Mouse (Mus musculus): ENCODE measurements around the gene Scfd2.

The Scfd2 gene

DNA sequence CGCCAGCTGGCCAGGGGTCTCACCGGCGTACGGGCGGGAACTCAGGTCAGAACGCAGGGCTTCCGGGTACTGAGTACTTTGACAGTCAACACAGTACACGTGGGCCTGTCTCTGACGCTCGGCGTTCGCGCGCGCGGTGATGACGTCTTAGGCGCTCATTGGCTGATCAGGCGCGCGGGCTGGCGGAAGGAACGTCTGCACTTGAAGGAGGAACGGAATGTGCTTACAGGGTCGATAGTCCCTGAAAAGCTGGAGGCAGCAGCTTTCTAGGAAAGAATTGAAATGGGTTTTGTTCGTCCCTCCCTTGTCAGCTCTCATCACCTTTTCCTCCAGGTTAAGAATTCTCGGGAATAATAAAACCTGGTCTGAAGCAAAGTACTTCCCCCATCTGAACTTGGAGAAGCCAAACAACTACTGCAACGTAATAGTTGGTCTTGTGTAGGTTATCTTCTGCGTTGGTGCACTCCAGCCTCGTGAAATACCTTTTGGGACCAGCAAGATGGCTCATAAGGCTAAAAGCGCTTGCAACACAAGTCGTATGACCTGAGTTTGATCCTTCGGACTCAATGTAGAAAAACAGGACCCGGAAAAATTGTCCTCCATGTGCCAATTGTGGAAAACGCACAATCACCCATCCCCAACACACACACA, at the start of gene Scfd2:
Gene Scfd2, minus strand, starts transcription at position 130 of the 651 bp plus-strand sequence.
- peak; percentile 98 for DNase-seq

DNA sequence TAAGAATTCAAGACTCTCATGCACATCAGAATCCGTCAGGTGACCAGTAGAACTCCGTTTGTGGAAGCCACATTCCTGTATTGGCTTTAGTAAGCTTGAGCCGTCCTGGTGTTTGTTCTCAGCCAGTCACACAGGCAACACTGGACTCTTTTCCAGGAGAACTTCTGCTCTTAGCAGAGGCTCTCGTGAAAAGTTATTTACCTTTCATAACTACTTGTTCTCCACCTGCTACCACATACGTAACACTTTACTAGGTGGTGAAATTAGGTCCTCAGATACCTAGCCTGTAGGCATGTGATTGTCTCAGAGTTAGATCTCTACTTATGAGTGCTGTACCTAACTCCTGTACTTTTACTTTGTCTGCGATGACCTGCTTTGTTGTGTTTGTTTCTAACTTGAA, 40.2 kb upstream of the Scfd2 start:
- DNase-seq = no peak

DNA sequence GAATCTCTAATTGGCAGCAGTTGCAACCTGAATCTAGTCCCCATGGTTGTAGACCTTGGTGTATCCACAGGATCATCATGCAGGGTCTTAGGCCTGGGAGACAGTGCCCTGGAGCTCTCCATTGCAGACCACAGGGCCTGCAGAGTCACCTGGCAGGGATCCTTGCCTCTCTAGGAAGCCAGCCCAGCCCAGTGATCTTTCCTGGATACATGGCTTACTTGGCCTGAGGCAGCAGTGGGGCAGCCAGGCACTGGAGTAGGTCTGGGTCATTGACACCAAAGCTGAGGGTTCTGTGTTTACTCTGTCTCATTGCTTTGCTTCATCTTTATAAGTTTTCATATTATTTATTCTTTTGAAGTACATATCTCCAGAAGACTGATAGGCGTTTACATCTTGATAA, 29.6 kb upstream of the Scfd2 start:
- no peak for DNase-seq

DNA sequence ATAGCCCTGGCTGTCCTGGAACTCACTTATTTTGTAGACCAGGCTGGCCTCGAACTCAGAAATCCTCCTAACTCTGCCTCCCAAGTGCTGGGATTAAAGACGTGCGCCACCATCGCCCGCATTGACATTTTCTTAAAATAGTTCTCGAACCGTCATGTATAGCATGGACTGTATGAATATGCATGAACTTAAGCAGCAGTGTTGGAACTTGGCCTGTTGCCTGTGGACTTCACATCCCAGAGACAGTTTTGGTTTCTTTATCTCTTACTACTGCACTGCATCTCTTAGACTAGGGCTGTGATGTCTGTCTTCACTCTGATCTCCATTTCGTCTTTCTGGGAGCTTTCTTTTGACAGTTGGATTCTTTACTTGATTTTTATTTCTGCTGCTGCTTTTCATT, 18.0 kb upstream of the Scfd2 start:
- no peak for DNase-seq

DNA sequence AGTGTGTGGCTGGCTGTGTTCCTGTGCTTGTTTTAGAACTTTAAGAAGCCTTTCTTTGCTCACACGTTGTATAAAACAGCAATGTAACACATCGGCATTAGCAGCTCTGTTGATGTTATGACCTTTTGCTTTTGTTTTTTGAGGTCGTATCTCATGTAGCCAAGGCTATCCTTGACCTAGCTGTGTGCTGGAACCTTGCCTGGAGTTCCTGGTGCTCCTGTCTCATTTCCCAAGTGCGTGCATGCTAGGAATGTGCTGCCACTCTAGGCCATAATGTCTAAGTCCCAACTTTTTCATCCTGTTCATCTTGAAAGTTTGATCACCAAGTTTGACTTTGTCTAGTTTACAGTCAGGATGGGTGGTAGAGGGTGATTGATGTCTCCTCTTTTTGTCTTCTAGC, 14.0 kb upstream of the Scfd2 start:
- DNase-seq = no peak

DNA sequence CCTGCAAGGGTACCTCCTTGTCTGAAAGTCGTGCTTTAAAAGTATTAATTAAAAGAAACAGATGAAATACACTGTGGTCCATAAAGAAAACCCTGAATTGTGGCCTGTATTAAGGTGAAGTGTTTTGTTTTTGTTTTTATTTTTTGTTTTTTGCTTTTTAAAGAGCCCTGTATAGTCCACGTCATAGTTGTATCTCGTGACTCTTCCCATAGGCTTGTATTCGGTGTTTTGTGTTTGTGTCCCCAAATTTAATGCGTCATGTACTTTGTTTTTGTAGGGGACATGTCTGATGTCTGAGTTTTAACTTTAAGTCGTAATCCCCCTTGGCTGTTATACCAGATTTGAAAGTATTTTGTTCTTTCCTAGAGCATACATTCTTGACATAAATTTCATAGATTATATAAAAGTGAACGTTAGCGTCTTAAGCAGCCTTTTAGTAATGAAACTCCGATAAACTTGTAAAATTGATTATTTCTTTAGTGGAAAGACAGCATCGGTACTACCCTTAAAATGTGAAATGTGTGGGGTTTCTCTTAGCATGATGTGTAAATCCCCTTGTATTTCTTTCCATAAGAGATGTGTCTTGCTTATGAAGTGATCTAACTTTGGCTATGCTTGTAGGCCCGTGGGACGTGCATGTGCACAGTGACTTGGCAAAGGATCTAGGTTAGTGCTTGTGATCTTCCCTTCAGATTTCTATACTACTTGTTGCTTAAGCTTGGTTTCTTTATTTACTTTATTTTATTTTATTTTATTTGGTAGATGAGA, 4.8 kb upstream of the Scfd2 start:
- no peak for DNase-seq

DNA sequence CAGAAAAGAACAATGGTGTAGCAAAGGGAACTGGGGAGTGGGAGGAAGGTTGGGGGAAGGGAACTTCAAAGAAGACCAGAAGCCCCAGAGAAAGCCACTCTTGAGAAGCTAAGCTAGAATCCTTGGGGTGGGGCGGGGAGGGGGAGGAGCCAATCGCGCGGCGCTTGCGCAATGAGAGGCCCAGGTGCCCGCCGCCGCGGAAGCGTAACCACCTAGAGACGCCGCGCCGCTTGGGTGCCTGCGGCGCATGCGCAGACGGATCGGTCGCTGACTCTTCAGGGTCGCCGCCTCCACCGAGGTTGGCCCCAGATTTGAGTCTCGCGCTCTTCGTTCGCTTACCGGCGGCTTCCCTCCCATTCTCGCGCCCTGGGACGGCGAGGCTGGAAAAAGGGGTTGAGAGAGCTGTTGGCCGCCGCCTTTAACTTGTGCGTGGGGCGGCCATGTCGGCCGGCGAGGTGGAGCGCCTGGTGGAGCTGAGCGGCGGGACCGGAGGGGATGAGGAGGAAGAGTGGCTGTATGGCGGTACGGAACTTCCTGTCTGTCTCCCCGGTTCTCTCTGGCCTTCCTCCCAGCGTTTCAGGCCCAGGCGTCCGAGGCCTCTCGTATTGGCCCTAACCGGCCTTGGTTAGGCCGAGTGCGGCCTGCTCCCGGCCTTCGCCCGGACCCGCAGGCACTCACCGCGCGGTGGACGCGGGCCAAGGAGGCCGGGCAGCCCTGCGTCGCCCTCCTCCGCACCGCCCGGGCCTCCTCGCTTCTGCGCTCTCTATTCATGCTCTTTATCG, 3.9 kb upstream of the Scfd2 start, which contains the start of gene Fip1l1:
Gene Fip1l1, plus strand, starts transcription at position 210 of the 782 bp plus-strand sequence.
- peak; percentile 96 for DNase-seq

DNA sequence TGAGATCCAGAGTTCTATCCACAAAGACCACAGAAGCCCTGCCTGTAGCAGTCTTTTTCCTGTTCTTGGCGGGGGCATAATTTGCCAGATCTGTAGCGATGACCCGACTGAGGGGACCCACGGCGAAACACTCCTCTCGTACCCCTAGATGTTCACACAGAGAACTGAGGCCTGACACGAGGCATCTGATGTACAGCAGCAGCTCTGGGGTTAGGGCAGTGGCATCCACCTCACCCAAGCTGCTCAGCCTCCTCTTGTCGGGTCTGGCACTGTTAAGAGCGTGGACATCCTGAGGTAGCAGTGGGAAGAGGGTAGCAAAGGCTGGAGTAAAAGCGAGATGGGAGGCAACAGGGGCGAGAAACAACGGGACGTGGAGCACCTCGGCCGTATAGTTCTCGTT, 774 bp downstream of the Scfd2 start:
- no peak for DNase-seq

DNA sequence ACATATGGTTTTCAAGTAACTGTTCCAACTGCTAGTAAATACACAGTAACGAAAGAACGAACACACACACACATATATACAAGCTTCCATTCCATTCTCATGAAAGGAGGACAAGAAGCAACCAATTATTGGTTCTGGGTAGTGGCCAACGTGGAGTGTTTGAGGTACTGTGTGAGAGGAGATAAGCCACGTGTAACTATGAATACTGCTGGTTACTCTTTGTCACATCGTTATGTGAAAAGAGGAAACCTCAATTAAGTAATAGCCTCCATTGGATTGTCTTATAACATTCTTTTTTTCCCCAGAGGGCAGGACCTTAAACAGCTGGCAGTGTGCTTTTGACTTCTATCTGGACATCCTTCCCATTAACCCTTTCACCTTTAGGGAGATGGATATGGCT, 4.5 kb downstream of the Scfd2 start:
- DNase-seq = no peak

DNA sequence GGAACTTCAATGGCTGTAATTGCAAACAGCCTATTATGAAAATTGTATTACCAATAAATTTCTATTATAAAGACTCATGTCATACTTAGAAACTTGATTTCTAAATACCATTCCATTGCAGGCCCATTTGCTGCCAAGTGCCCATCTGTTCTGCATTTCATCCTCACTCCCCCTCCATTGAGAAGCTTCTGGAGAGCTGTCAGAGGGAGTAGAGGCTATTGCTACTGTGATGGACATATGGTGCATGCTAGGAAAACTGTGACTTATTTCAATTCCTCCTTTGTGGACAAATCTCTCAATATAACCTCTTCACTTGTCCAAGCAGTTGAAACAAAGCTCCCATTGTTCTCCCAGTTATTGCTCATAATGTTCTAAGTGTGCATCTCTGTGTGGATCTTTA, 19.9 kb downstream of the Scfd2 start:
- no peak for DNase-seq

DNA sequence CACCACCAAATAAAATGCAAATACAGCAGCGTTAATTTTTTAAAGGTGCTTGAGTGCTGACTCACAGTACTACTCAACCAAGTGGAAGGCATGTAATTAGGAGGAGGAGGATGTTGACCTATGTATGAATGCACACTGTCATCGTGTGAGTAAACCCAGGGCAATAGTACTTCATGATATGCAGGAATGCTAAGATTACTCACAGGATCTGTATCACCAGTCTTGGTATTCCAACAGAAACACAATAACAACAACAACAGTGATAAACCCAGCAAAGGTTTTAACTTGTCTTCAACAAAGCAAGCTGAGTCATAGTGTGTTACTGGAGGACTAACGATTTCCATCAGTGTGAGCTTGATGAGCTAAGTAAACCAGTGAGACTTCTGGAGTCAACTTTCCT, 38.9 kb downstream of the Scfd2 start:
- DNase-seq = no peak

DNA sequence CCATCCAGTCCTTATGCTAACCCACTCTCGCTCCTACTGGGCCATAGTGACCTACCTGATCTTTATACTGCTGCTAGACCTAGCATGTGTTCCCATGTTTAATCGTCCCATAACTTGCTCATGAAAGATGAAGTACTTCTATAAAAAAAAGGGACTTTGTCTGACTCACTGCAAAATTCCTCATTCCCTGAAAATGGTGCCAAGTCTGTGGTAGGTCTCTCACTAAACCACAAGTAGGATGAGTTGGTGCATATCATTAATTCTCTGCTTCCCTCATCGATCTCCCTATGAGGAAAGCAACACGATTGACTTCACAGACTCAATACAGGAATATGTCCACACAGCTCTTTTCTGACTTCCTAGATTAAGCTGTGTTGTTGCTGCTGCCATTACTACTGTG, 46.9 kb downstream of the Scfd2 start:
- DNase-seq = no peak

DNA sequence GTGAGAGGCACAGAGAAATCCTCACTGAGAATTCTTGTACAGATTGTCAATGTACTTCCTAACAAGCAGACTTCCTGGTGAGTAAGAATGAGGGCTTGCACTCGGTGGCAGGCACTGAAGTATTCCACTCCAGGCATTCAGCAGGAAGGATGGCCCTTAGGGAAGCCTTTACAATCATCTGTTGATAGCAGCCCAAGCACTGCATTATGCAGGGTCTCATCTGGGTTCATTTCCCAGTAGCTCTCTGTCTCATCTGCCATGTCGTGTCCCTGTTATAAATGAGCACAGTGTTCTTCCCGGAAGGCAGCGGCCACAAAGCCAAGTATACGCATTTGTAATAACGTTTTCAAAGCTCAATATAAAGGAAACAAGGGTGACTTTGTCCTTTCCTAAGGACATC, 48.9 kb downstream of the Scfd2 start:
- DNase-seq = no peak

DNA sequence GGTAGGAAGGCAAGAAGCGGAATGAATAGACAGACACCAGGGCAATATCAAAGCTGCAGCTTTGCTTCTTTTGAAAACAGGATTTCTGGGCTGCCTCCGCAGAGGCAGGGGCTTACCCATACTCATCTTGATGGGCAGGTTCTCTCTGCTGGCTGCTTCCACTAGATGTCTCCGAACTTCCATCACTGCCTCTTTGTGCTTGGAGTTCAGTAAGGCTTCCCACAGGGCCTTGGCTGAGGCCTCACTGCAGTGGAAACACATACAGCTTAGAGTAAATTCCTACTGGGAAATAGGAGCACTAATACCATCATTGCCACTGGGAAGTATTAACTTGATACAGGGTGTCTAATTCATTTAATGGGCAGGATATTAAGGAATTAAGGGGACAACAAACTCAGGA, 49.5 kb downstream of the Scfd2 start:
- no peak for DNase-seq

DNA sequence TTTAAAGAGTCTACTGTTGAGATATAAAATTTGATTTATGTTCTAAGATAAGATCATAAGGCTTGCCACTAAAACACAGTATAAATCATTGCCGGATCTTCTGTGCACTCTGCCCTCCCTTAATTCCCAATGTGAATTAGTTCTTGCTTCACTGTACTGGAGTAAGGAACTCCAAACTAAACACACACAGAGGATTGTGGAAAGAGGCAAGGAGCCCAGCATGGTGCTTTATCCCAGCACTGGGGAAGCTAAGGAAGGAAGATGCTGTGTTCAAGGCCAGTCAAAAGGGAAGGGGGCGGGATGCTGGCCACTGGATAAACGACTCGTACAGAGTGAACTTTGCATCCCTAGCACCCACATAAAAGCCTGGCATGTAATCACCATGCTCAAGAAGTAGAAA, 51.1 kb downstream of the Scfd2 start:
- peak; percentile 47 for DNase-seq

DNA sequence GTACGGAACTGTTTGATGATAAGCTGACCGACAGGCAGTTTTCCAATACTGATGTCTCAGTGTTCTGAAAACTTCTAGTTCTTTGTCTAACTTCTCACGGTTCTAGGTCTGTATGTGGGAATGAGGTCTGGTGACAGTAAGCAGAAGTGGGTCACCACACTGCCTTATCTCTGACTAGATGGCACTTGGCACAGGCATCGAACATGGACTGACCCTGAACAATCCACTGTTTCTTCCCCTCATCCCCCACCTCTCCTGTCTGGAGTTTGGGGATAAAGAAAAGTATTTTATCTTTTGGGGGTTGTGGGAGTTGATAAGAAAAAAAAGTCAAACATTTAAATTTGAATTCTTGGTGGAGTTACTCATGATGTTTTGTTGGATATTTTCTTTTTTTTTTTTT, 51.6 kb downstream of the Scfd2 start:
- DNase-seq = no peak

DNA sequence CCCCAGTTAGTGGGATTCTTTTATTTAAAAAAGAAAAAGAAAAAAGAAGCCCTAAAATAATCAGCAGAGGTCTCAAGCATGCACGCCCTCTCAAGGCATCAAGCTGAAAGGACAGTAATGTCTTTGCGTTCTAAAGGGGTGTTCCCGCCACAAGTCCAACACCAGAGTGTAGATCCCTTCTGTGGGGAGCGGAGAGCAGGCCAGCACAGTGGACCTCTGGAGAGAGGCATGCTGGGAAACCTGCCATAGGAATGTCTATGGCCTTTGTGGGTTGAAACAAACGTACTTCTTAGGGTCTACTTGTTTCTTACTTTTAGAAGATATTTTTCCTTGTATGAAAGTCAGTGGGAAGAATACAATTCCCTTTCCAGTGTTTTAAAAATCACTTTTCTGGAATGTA, 52.4 kb downstream of the Scfd2 start:
- DNase-seq = no peak

DNA sequence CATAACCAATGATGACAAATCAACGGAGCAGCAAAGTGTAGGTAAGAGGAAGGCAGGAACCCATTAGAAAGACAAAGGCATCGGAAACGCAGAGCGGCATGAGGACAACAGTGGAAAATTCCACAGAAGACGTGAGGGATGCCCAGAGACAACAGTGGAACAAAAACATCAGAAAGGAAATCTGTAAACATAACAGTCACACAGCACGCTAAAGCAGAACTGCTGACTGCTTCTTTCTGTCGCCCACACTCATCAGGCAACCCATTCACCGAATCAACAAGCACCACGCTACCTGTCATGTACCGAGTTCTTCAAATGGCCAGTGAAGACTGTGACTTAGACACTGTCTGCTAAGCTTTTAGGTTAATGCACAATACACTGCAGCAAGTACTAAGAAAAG, 55.0 kb downstream of the Scfd2 start:
- DNase-seq = no peak

DNA sequence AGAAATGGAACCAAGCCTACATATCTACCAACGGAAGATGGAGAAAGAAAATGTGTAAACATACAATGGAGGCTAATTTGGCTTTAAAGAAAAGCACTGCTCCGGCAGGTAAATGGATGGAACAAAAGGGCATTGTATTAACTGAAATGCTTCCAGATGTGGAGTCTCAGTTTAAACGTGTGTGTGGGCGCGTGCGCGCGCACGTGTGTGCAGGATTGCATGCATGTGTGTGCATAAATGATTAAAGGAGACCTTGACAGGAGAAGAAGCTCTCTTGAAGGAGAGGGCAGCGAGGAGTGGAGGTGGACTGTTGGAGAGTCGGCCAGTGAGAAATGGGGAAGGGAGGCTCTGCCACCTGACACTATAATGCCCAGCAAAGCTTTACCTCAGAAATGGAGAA, 58.4 kb downstream of the Scfd2 start:
- no peak for DNase-seq

DNA sequence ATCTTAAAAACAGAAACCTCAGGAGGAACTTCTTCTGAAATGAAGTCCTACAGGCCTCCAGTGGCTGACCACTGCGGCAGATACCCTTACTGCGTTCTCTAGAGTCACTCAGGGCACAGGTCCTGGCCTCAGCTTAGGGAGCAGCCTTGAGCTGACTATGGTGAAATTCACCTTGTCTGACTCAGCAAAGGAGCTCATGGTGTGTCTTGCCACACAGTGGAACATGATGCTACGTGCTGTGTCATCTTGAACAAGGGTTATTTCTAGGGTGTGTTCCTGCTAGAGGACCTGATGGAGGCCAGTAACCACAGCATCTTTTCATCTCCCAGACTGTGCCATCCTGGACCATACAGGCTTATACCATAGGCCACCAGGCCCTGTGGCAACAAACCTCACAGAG, 60.7 kb downstream of the Scfd2 start:
- DNase-seq = no peak

DNA sequence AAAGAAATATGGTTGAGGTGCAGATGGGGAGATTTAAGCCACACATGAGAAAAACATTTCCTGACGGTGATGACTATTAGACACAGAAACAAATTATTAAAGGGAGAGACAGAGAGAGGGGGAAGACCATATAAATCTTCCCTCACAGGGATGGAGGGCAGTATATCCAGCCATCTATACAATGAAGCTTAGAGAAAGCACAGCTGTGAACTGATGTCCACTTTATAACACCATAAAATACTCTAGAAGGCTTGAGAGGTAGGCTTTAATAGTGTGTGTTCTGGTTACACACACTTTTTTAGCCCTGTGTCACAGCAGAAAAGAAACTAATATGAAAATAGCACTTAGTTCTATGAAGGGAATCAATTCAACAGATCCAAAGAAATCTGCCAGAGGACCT, 61.9 kb downstream of the Scfd2 start:
- no peak for DNase-seq

DNA sequence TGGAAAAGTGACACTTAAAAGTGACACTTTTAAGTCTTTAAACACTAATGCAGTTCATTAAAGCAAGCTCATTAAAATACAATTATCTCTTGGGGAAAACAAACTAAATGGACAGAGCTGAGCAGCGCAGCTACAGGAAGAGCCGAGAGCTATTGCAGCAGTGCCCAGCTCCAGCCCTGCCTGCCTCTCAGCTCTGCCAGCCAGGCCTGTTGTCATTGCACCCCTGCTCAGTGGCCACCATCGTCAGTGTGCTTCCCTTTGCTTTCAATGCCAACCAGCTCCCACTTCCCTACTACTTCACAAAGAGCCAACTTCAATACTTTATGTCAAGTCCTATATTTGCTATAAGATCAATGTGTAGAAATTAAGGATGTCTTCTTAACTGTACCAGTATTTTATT, 63.8 kb downstream of the Scfd2 start:
- DNase-seq = no peak

DNA sequence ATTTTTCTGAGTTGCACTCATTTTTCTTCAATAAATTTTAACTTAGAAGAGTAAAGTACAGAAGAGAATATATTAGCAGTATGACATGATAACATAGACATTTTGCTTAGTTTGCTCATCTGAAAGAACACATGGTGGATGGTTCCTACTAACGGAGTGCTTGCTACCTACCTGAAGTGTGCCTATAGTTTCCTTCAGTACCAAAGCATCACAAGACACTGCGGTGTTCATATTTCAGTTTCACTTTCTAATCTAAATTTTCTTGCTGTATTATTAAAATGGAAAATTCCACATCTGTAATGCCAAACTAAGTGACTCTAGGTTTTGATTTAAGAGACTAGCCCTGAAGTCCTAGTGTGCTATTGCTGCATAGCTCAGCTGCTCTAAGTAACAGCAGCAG, 74.8 kb downstream of the Scfd2 start:
- DNase-seq = no peak
